Mouse (Mus musculus): ENCODE measurements around the gene Dip2b. TPM values are rescaled to one million over a fixed set of nuclear protein-coding genes. Genes with fewer than 3 reads are reported as not detected.
A peak's percentile ranks its signal among the peaks of the same experiment; 100 is the strongest.

Dip2b gene
- polyA plus RNA-seq, 1 experiment from 2014 or later: 9.8 TPM

DNA sequence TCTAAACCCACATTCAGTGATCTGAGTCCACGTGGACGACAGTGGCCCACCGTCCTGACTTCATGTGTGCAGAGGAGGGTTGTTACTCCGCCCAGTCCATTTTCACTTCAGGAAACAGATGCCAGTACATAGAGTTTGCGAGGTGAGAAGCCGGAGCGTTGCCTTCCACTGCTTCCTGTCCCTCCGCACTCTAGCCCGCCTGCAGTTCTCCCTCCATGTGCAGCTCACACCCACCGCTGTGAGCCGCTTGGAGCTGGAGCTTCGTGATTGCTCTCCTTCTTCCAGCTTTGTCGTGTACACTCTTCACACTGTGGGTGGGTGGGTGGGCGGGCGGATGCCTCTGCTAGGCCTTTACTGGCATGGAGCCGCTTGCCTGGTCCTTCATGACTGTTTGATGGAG lies 53.8 kb downstream of the Dip2b start:
- Histone ChIP-seq H3K27me3 (replicated peaks) (no peaks in the 10 kb centered on the region), H3K36me3 (no peaks in the 10 kb centered on the region), H3K27ac (no peak overlapping the region), H3K4me2 (peak overlapping the region; percentile 24; the same call in 1 of the 2 replicates), H3K9me3 (no peaks in the 10 kb centered on the region), H3K4me3 (replicated peaks) (no peak overlapping the region), H3K9ac (no peak overlapping the region), H3K4me1 (peaks cover 10% of the 10 kb centered on the region; the same call in 1 of the 2 replicates)
- 34% methylated on average over 16 of the region's 16 CpGs for WGBS
- ATAC-seq (ENCODE audit: insufficient read depth, low FRiP score, low read depth): no peak

GRCm38 (mm10) chr15:100096587-100097428 lies 58.3 kb downstream of the Dip2b start:
- WGBS: 78% methylated on average over 7 of the region's 7 CpGs
- no peak overlapping the region for H3K4me3 ChIP-seq (replicated peaks)
- no peak for ATAC-seq (ENCODE audit: insufficient read depth, low FRiP score, low read depth)

GRCm38 (mm10) chr15:100100336-100100735 lies 61.9 kb downstream of the Dip2b start:
- Histone ChIP-seq H3K27me3 (replicated peaks) (no peaks in the 10 kb centered on the region), H3K4me1 (peaks cover 4% of the 10 kb centered on the region; the same call in 1 of the 2 replicates), H3K36me3 (no peaks in the 10 kb centered on the region), H3K9me3 (no peaks in the 10 kb centered on the region), H3K9ac (no peak overlapping the region), H3K4me3 (replicated peaks) (no peak overlapping the region), H3K4me2 (no peak overlapping the region), H3K27ac (no peak overlapping the region)
- 78% methylated on average over 7 of the region's 7 CpGs for WGBS
- ATAC-seq (ENCODE audit: insufficient read depth, low FRiP score, low read depth): no peak

More at GRCm38 (mm10) chr15:100096587-100097428, 58.3 kb downstream of the Dip2b start:
- H3K27me3 ChIP-seq (replicated peaks): no peaks in the 10 kb centered on the region
- H3K4me2 ChIP-seq: no peak overlapping the region
- H3K9ac ChIP-seq: no peak overlapping the region
- H3K9me3 ChIP-seq: no peaks in the 10 kb centered on the region
- peaks cover 10% of the 10 kb centered on the region; the same call in 1 of the 2 replicates for H3K4me1 ChIP-seq
- H3K36me3 ChIP-seq: no peaks in the 10 kb centered on the region
- H3K27ac ChIP-seq: no peak overlapping the region

- no peak for ATAC-seq (ENCODE audit: insufficient read depth, low FRiP score, low read depth)
These were observed 62.7 kb downstream of the Dip2b start for GRCm38 (mm10) chr15:100101206-100101605.

GRCm38 (mm10) chr15:100104126-100104525 lies 65.7 kb downstream of the Dip2b start:
- H3K27me3 ChIP-seq (replicated peaks): no peaks in the 10 kb centered on the region
- H3K4me2 ChIP-seq: no peak overlapping the region
- H3K4me3 ChIP-seq (replicated peaks): no peak overlapping the region
- H3K9ac ChIP-seq: no peak overlapping the region
- 78% methylated on average over 2 of the region's 2 CpGs for WGBS
- H3K9me3 ChIP-seq: no peaks in the 10 kb centered on the region
- no peaks in the 10 kb centered on the region for H3K36me3 ChIP-seq
- peaks cover 8% of the 10 kb centered on the region; the same call in 1 of the 2 replicates for H3K4me1 ChIP-seq
- ATAC-seq (ENCODE audit: insufficient read depth, low FRiP score, low read depth): no peak
- no peak overlapping the region for H3K27ac ChIP-seq

More at GRCm38 (mm10) chr15:100101206-100101605, 62.7 kb downstream of the Dip2b start:
- Histone ChIP-seq H3K4me2 (no peak overlapping the region), H3K4me3 (replicated peaks) (no peak overlapping the region), H3K9me3 (no peaks in the 10 kb centered on the region), H3K36me3 (no peaks in the 10 kb centered on the region), H3K27me3 (replicated peaks) (no peaks in the 10 kb centered on the region), H3K4me1 (peaks cover 4% of the 10 kb centered on the region; the same call in 1 of the 2 replicates), H3K9ac (no peak overlapping the region), H3K27ac (peak overlapping the region; percentile 26; the same call in 1 of the 2 replicates)

GRCm38 (mm10) chr15:100108071-100108782 lies 69.8 kb downstream of the Dip2b start:
- H3K36me3 ChIP-seq: no peaks in the 10 kb centered on the region
- H3K27me3 ChIP-seq (replicated peaks): no peaks in the 10 kb centered on the region
- H3K4me2 ChIP-seq: no peak overlapping the region
- no peak overlapping the region for H3K27ac ChIP-seq
- 84% methylated on average over 18 of the region's 18 CpGs for WGBS
- peaks cover 11% of the 10 kb centered on the region; the same call in 1 of the 2 replicates for H3K4me1 ChIP-seq
- no peak overlapping the region for H3K9ac ChIP-seq
- H3K4me3 ChIP-seq (replicated peaks): no peak overlapping the region
- ATAC-seq (ENCODE audit: insufficient read depth, low FRiP score, low read depth): no peak
- H3K9me3 ChIP-seq: no peaks in the 10 kb centered on the region

DNA sequence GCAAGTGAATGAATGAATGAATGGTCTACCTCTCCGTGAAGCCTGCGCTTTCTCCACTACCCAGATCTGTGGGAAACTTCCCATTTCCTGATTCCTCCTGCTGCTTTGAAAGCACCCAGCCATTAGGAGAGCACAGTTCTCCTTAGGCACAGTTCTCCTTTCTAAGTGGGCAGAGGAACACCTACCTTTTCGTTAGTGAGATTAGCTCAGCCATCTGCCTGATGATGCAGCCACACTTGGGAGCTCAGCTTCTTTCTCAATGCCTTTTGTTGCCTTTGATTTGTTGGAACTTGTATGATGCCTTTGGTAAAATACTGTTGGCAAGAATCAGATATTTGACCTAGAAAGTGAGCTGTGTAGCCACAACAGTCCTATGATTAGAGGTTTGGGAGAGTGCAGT lies 71.5 kb downstream of the Dip2b start:
- no peaks in the 10 kb centered on the region for H3K27me3 ChIP-seq (replicated peaks)
- H3K4me3 ChIP-seq (replicated peaks): no peak overlapping the region
- H3K27ac ChIP-seq: no peak overlapping the region
- ATAC-seq (ENCODE audit: insufficient read depth, low FRiP score, low read depth): no peak
- no peak overlapping the region for H3K9ac ChIP-seq
- WGBS: 71% methylated on average over 3 of the region's 3 CpGs
- no peak overlapping the region for H3K4me2 ChIP-seq
- peaks cover 16% of the 10 kb centered on the region for H3K4me1 ChIP-seq
- no peaks in the 10 kb centered on the region for H3K9me3 ChIP-seq
- H3K36me3 ChIP-seq: no peaks in the 10 kb centered on the region

DNA sequence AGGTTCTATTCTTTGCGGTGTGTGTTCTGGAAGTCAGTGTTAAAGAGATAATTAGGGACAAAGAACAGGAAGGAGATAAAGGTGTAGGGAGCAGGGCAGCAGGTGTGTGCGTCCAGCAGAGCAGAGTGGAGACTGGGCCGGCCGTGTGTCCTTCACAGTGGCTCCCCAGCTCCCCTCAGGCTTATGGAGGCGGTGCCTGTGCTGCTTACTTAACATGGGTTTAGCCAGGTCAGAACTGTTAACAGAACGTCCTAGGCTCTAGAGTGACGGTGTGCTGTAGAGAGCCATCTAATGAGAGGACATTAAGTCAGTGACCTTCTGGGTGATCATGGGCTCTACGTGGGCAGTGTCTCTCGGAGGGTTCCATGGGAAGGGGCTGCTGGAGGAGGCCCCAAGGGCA lies 73.4 kb downstream of the Dip2b start:
- peak overlapping the region; percentile 67 for H3K27ac ChIP-seq
- WGBS: 52% methylated on average over 9 of the region's 9 CpGs
- peak; percentile 70 for ATAC-seq (ENCODE audit: insufficient read depth, low FRiP score, low read depth)
- peaks cover 16% of the 10 kb centered on the region for H3K4me1 ChIP-seq
- no peaks in the 10 kb centered on the region for H3K9me3 ChIP-seq
- peak overlapping the region; percentile 17; the same call in 1 of the 2 replicates for H3K4me2 ChIP-seq
- no peaks in the 10 kb centered on the region for H3K27me3 ChIP-seq (replicated peaks)
- no peaks in the 10 kb centered on the region for H3K36me3 ChIP-seq
- no peak overlapping the region for H3K9ac ChIP-seq
- H3K4me3 ChIP-seq (replicated peaks): no peak overlapping the region

GRCm38 (mm10) chr15:100112309-100112966 lies 74.0 kb downstream of the Dip2b start:
- no peak overlapping the region for H3K9ac ChIP-seq
- no peaks in the 10 kb centered on the region for H3K9me3 ChIP-seq
- peaks cover 16% of the 10 kb centered on the region for H3K4me1 ChIP-seq
- peak; percentile 79 for ATAC-seq (ENCODE audit: insufficient read depth, low FRiP score, low read depth)
- 42% methylated on average over 9 of the region's 9 CpGs for WGBS
- H3K27ac ChIP-seq: peak overlapping the region; percentile 67
- no peaks in the 10 kb centered on the region for H3K27me3 ChIP-seq (replicated peaks)
- H3K4me2 ChIP-seq: peak overlapping the region; percentile 17; the same call in 1 of the 2 replicates
- no peaks in the 10 kb centered on the region for H3K36me3 ChIP-seq
- H3K4me3 ChIP-seq (replicated peaks): no peak overlapping the region

- ATAC-seq (ENCODE audit: insufficient read depth, low FRiP score, low read depth): no peak
- no peak overlapping the region for H3K9ac ChIP-seq
- no peaks in the 10 kb centered on the region for H3K9me3 ChIP-seq
- H3K4me2 ChIP-seq: no peak overlapping the region
- H3K27me3 ChIP-seq (replicated peaks): no peaks in the 10 kb centered on the region
- no peak overlapping the region for H3K4me3 ChIP-seq (replicated peaks)
- no peak overlapping the region for H3K27ac ChIP-seq
- H3K36me3 ChIP-seq: peaks cover 5% of the 10 kb centered on the region; the same call in 1 of the 2 replicates
- 55% methylated on average over 10 of the region's 10 CpGs for WGBS
- peaks cover 12% of the 10 kb centered on the region for H3K4me1 ChIP-seq
These were observed 75.1 kb downstream of the Dip2b start for GRCm38 (mm10) chr15:100113343-100114275.

GRCm38 (mm10) chr15:100115416-100115815 lies 77.0 kb downstream of the Dip2b start:
- 85% methylated on average over 3 of the region's 3 CpGs for WGBS
- Histone ChIP-seq H3K4me2 (no peak overlapping the region), H3K27ac (no peak overlapping the region), H3K4me1 (peaks cover 15% of the 10 kb centered on the region), H3K9ac (no peak overlapping the region), H3K4me3 (replicated peaks) (no peak overlapping the region), H3K9me3 (no peaks in the 10 kb centered on the region), H3K36me3 (peaks cover 5% of the 10 kb centered on the region; the same call in 1 of the 2 replicates), H3K27me3 (replicated peaks) (no peaks in the 10 kb centered on the region)
- ATAC-seq (ENCODE audit: insufficient read depth, low FRiP score, low read depth): no peak
